Mouse (Mus musculus): ENCODE data around the gene Theg. TPM values are rescaled to one million over a fixed set of nuclear protein-coding genes. Genes with fewer than 3 reads are reported as not detected.

Theg gene
- polyA plus RNA-seq, 1 experiment from 2014 or later: not detected

GRCm38 (mm10) chr10:79574796-79575195 lies 12.3 kb downstream of the Theg start:
- no peak overlapping the region for H3K4me3 ChIP-seq (ENCODE audit: low read depth, low read length)
- H3K4me2 ChIP-seq: no peak overlapping the region
- H3K27me3 ChIP-seq (ENCODE audit: insufficient read depth, low read length): no peaks in the 10 kb centered on the region
- ATAC-seq (ENCODE audit: insufficient read depth) (no peak), DNase-seq (no peak)
- no peaks in the 10 kb centered on the region for H3K9me3 ChIP-seq (ENCODE audit: low read depth, low read length)
- H3K9ac ChIP-seq: no peak overlapping the region
- H3K27ac ChIP-seq (ENCODE audit: low read depth): no peak overlapping the region
- no peak for TF ChIP-seq CTCF (IDR thresholded peaks at IDR 0.05; ENCODE audit: low read depth)
- H3K4me1 ChIP-seq (ENCODE audit: insufficient read depth): no peaks in the 10 kb centered on the region
- no peaks in the 10 kb centered on the region for H3K36me3 ChIP-seq (ENCODE audit: insufficient read depth)
- WGBS: 82% methylated on average over 6 of the region's 6 CpGs

- Histone ChIP-seq H3K36me3 (ENCODE audit: insufficient read depth) (no peaks in the 10 kb centered on the region), H3K4me2 (no peak overlapping the region), H3K9ac (no peak overlapping the region), H3K9me3 (ENCODE audit: low read depth, low read length) (no peaks in the 10 kb centered on the region), H3K4me3 (ENCODE audit: low read depth, low read length) (no peak overlapping the region), H3K4me1 (ENCODE audit: insufficient read depth) (no peaks in the 10 kb centered on the region), H3K27me3 (ENCODE audit: insufficient read depth, low read length) (no peaks in the 10 kb centered on the region), H3K27ac (ENCODE audit: low read depth) (no peak overlapping the region)
- DNase-seq (no peak), ATAC-seq (ENCODE audit: insufficient read depth) (no peak)
- TF ChIP-seq CTCF (IDR thresholded peaks at IDR 0.05; ENCODE audit: low read depth): no peak
- WGBS: 76% methylated on average over 8 of the region's 8 CpGs
Measured at GRCm38 (mm10) chr10:79574350-79574749, 12.8 kb downstream of the Theg start.

- Histone ChIP-seq H3K27me3 (ENCODE audit: insufficient read depth, low read length) (no peaks in the 10 kb centered on the region), H3K4me3 (ENCODE audit: low read depth, low read length) (no peak overlapping the region), H3K27ac (ENCODE audit: low read depth) (no peak overlapping the region), H3K4me1 (ENCODE audit: insufficient read depth) (no peaks in the 10 kb centered on the region), H3K9me3 (ENCODE audit: low read depth, low read length) (no peaks in the 10 kb centered on the region), H3K9ac (no peak overlapping the region), H3K4me2 (no peak overlapping the region), H3K36me3 (ENCODE audit: insufficient read depth) (no peaks in the 10 kb centered on the region)
- TF ChIP-seq CTCF (IDR thresholded peaks at IDR 0.05; ENCODE audit: low read depth): no peak
- no peak for ATAC-seq (ENCODE audit: insufficient read depth)
- 79% methylated on average over 6 of the region's 6 CpGs for WGBS
- no peak for DNase-seq
Measured at GRCm38 (mm10) chr10:79573611-79574010, 13.5 kb downstream of the Theg start.

GRCm38 (mm10) chr10:79571314-79571713 lies 15.8 kb downstream of the Theg start:
- H3K4me3 ChIP-seq (ENCODE audit: low read depth, low read length): no peak overlapping the region
- 97% methylated on average over 2 of the region's 2 CpGs for WGBS
- ATAC-seq (ENCODE audit: insufficient read depth) (no peak), DNase-seq (no peak)
- no peaks in the 10 kb centered on the region for H3K9me3 ChIP-seq (ENCODE audit: low read depth, low read length)
- H3K4me2 ChIP-seq: no peak overlapping the region
- no peak for TF ChIP-seq CTCF (IDR thresholded peaks at IDR 0.05; ENCODE audit: low read depth)
- no peaks in the 10 kb centered on the region for H3K27me3 ChIP-seq (ENCODE audit: insufficient read depth, low read length)
- no peaks in the 10 kb centered on the region for H3K4me1 ChIP-seq (ENCODE audit: insufficient read depth)
- H3K27ac ChIP-seq (ENCODE audit: low read depth): no peak overlapping the region
- no peaks in the 10 kb centered on the region for H3K36me3 ChIP-seq (ENCODE audit: insufficient read depth)
- H3K9ac ChIP-seq: no peak overlapping the region

- Histone ChIP-seq H3K9ac (no peak overlapping the region), H3K4me1 (ENCODE audit: insufficient read depth) (no peaks in the 10 kb centered on the region), H3K4me3 (ENCODE audit: low read depth, low read length) (no peak overlapping the region), H3K9me3 (ENCODE audit: low read depth, low read length) (0 out of 2 replicates have a peak, but pooled peaks cover 1% of the 10 kb centered on the region), H3K4me2 (no peak overlapping the region), H3K36me3 (ENCODE audit: insufficient read depth) (no peaks in the 10 kb centered on the region), H3K27ac (ENCODE audit: low read depth) (no peak overlapping the region), H3K27me3 (ENCODE audit: insufficient read depth, low read length) (no peaks in the 10 kb centered on the region)
- DNase-seq: no peak
- WGBS: 83% methylated on average over 5 of the region's 5 CpGs
- ATAC-seq (ENCODE audit: insufficient read depth): no peak
- TF ChIP-seq CTCF (IDR thresholded peaks at IDR 0.05; ENCODE audit: low read depth): no peak
Measured at GRCm38 (mm10) chr10:79569921-79570320, 17.2 kb downstream of the Theg start.

- 81% methylated on average over 2 of the region's 2 CpGs for WGBS
- Histone ChIP-seq H3K4me3 (ENCODE audit: low read depth, low read length) (no peak overlapping the region), H3K4me2 (no peak overlapping the region), H3K9ac (no peak overlapping the region), H3K27me3 (ENCODE audit: insufficient read depth, low read length) (no peaks in the 10 kb centered on the region), H3K36me3 (ENCODE audit: insufficient read depth) (no peaks in the 10 kb centered on the region), H3K4me1 (ENCODE audit: insufficient read depth) (no peaks in the 10 kb centered on the region), H3K27ac (ENCODE audit: low read depth) (no peak overlapping the region), H3K9me3 (ENCODE audit: low read depth, low read length) (0 out of 2 replicates have a peak, but pooled peaks cover 4% of the 10 kb centered on the region)
- no peak for DNase-seq
- no peak for TF ChIP-seq CTCF (IDR thresholded peaks at IDR 0.05; ENCODE audit: low read depth)
- ATAC-seq (ENCODE audit: insufficient read depth): no peak
Measured at GRCm38 (mm10) chr10:79559716-79560115, 27.4 kb downstream of the Theg start.

- H3K27me3 ChIP-seq (ENCODE audit: insufficient read depth, low read length): no peaks in the 10 kb centered on the region
- no peak for ATAC-seq (ENCODE audit: insufficient read depth)
- H3K4me2 ChIP-seq: no peak overlapping the region
- no peaks in the 10 kb centered on the region for H3K9me3 ChIP-seq (ENCODE audit: low read depth, low read length)
- no peak overlapping the region for H3K27ac ChIP-seq (ENCODE audit: low read depth)
- no peak overlapping the region for H3K4me3 ChIP-seq (ENCODE audit: low read depth, low read length)
- no peak overlapping the region for H3K9ac ChIP-seq
- no peaks in the 10 kb centered on the region for H3K36me3 ChIP-seq (ENCODE audit: insufficient read depth)
- peaks cover 6% of the 10 kb centered on the region for H3K4me1 ChIP-seq (ENCODE audit: insufficient read depth)
- no peak for DNase-seq
- no peak for TF ChIP-seq CTCF (IDR thresholded peaks at IDR 0.05; ENCODE audit: low read depth)
- WGBS: 85% methylated on average over 5 of the region's 5 CpGs
Measured at GRCm38 (mm10) chr10:79557496-79557895, 29.6 kb downstream of the Theg start.

- DNase-seq (no peak), ATAC-seq (ENCODE audit: insufficient read depth) (no peak)
- no peak overlapping the region for H3K4me2 ChIP-seq
- no peaks in the 10 kb centered on the region for H3K27me3 ChIP-seq (ENCODE audit: insufficient read depth, low read length)
- no peak overlapping the region for H3K4me3 ChIP-seq (ENCODE audit: low read depth, low read length)
- H3K27ac ChIP-seq (ENCODE audit: low read depth): no peak overlapping the region
- H3K9ac ChIP-seq: no peak overlapping the region
- WGBS: 82% methylated on average over 5 of the region's 5 CpGs
- H3K36me3 ChIP-seq (ENCODE audit: insufficient read depth): no peaks in the 10 kb centered on the region
- TF ChIP-seq CTCF (IDR thresholded peaks at IDR 0.05; ENCODE audit: low read depth): no peak
- peaks cover 6% of the 10 kb centered on the region for H3K4me1 ChIP-seq (ENCODE audit: insufficient read depth)
- no peaks in the 10 kb centered on the region for H3K9me3 ChIP-seq (ENCODE audit: low read depth, low read length)
Measured at GRCm38 (mm10) chr10:79556951-79557350, 30.2 kb downstream of the Theg start.

Measured in lung, embryonic 14.5 days (tissue).